Mouse (Mus musculus): Measurements from ENCODE around the gene Aqp8. TPM values are rescaled to one million over a fixed set of nuclear protein-coding genes. Genes with fewer than 3 reads are reported as not detected.

Gene Aqp8
- not detected in 2 replicates for polyA plus RNA-seq (2015; fragmentation: Nextera tagmentation; extraction: Ambion mirVana)

DNA sequence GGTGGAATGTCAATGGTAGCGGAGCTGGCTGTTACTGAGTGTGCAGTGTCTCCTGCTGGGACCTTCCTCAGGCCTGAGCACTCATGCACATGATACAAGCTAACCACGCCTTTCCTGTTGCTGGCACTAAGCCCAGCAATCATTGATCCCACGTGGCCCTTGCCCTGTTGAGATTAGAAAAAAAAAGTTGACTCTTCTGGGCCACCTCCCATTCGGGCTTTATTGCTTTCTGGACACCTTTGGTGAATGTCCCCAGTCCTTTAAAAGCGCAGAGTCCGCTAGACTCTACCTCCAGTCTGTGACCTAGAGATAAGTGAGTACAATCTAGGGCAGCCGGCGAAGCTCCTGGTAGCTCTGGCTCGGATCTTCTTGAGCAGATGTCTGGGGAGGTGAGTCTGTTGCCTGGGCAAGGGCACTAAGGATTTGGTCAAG is at the start of gene Aqp8:
Gene Aqp8 (plus strand): TSS at position 222 of the 432 bp plus-strand sequence.
- no peak within 1 kb of the TSS for H3K9ac ChIP-seq
- H3K4me2 ChIP-seq, result no peak within 1 kb of the TSS
- H3K27me3 ChIP-seq (replicated peaks), result no peaks in the 10 kb centered on the region
- H3K4me3 ChIP-seq, result no peak within 1 kb of the TSS
- no peak for ATAC-seq (replicated peaks)
- H3K27ac ChIP-seq, result no peak within 1 kb of the TSS
- H3K36me3 ChIP-seq (replicated peaks), result no peaks in the 10 kb centered on the region
- H3K4me1 ChIP-seq, result no peaks in the 10 kb centered on the region
- no peaks in the 10 kb centered on the region for H3K9me3 ChIP-seq
- 78% methylated on average over 9 of the region's 9 CpGs for WGBS

DNA sequence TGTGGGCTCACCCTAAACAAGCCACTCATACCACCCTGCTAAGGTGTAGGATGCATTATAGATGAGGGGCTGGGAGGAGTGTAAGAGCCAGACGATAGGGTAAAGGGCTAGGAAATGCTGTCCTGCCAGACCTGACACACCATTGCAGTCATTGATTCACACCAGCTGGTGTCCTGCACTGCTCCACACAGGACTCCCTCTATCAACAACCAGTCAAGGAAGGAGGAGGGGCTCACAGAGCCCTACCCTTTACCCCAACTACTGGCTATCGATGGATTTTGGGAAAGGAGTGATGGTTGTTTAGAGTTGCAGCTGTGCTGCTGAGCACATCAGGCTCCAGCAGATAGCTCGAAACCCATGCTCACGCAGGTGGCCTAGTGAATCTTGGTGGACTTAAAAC is 45.3 kb upstream of the Aqp8 start:
- Histone ChIP-seq H3K27ac (no peak overlapping the region), H3K9ac (no peak overlapping the region), H3K4me3 (no peak overlapping the region), H3K4me2 (no peak overlapping the region), H3K9me3 (no peaks in the 10 kb centered on the region), H3K27me3 (replicated peaks) (no peaks in the 10 kb centered on the region), H3K36me3 (replicated peaks) (peaks cover 16% of the 10 kb centered on the region), H3K4me1 (no peaks in the 10 kb centered on the region)
- no peak for ATAC-seq (replicated peaks)
- WGBS, result 85% methylated on average over 4 of the region's 4 CpGs

DNA sequence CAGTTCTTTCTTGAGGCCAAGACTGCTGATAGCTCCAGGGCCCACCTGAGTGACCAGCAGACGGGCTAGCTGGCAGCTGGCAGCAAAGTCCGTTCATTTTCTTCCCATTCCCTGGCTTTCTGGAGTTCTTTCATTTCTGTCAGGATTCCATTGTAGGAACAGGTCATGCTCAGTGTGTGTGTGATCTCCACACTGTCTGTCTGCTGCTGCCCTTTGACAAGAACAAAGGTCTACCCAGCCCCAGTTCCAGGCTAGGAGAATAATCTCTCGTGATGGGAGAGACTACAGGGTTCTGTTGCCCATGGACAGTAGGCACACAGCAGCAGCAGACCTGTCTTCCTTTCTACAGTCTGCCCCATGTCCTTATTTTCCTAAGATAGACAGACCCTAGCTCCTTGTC is 44.4 kb upstream of the Aqp8 start:
- no peak for ATAC-seq (replicated peaks)
- H3K27me3 ChIP-seq (replicated peaks), result no peaks in the 10 kb centered on the region
- H3K9me3 ChIP-seq, result no peaks in the 10 kb centered on the region
- no peaks in the 10 kb centered on the region for H3K4me1 ChIP-seq
- peaks cover 24% of the 10 kb centered on the region for H3K36me3 ChIP-seq (replicated peaks)
- H3K27ac ChIP-seq, result no peak overlapping the region
- H3K4me2 ChIP-seq, result no peak overlapping the region
- no peak overlapping the region for H3K9ac ChIP-seq
- 88% methylated on average over 3 of the region's 3 CpGs for WGBS
- H3K4me3 ChIP-seq, result no peak overlapping the region

DNA sequence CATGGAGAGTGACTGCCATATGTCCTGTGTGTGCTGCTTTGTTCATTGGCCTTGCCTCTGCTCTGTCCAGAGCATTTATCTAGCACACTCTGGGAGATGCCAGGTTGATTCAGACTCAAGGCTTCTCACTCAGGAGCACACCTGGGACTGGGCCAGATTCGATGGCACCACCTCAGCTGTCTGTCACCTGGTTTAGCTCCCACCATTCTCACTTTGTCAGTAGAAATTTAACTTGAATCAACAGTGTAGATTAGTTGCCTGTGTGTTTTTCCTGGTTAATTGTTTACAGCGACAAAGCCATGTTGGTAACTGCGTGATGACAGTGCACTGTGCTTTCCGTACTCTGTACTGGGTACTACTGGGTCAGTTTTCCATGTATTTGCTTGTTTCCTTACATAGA is 42.1 kb upstream of the Aqp8 start:
- Histone ChIP-seq H3K4me2 (no peak overlapping the region), H3K9ac (no peak overlapping the region), H3K9me3 (no peaks in the 10 kb centered on the region), H3K4me1 (no peaks in the 10 kb centered on the region), H3K27me3 (replicated peaks) (no peaks in the 10 kb centered on the region), H3K36me3 (replicated peaks) (peaks cover 30% of the 10 kb centered on the region), H3K4me3 (no peak overlapping the region), H3K27ac (no peak overlapping the region)
- WGBS, result 93% methylated on average over 4 of the region's 4 CpGs
- ATAC-seq (replicated peaks), result no peak

DNA sequence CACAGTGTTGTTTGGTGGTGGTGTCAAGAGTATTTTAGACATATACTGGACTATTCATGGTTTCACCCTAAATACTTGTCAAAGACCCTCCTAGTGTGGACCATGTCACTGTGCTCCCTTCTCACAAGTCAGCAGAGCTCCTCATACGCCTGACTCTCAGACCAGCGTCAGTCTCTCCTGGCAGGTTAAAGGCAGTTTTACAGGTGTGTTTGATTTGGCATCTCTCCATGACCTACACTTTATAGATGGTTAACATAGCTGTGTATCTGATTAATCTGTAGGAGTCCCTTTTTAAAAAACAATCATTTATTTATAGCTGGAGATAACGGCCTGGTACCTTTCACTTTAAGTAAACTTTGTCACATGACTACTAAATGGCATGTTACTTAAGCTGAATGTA is 40.1 kb upstream of the Aqp8 start:
- WGBS, result 95% methylated on average over 3 of the region's 3 CpGs
- H3K4me1 ChIP-seq, result no peaks in the 10 kb centered on the region
- H3K4me2 ChIP-seq, result no peak overlapping the region
- no peak overlapping the region for H3K4me3 ChIP-seq
- no peak overlapping the region for H3K9ac ChIP-seq
- ATAC-seq (replicated peaks), result no peak
- H3K36me3 ChIP-seq (replicated peaks), result peaks cover 34% of the 10 kb centered on the region
- no peaks in the 10 kb centered on the region for H3K9me3 ChIP-seq
- no peaks in the 10 kb centered on the region for H3K27me3 ChIP-seq (replicated peaks)
- H3K27ac ChIP-seq, result no peak overlapping the region

DNA sequence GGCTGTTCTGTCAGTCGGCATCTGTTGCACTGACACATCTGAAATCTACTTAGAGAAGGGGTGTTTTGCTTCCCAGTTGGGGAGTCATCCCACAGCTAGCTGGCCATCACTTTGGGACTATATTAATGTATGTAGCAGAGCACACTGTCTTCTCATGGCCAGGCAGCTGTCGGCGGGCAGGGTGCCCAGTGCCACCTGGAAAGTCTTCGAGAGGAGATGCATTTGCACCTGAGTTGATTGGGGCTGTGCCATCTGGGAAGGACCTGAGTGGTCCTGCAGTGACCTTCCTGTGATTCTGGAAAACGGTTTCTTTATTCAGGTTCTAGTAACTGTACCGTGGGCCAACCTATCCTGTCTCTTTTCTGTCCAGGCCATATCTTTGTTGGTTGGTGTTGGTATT is 37.8 kb upstream of the Aqp8 start:
- WGBS, result 96% methylated on average over 6 of the region's 6 CpGs
- Histone ChIP-seq H3K4me1 (no peaks in the 10 kb centered on the region), H3K36me3 (replicated peaks) (peaks cover 34% of the 10 kb centered on the region), H3K4me2 (no peak overlapping the region), H3K9ac (no peak overlapping the region), H3K4me3 (no peak overlapping the region), H3K27ac (no peak overlapping the region), H3K9me3 (no peaks in the 10 kb centered on the region), H3K27me3 (replicated peaks) (no peaks in the 10 kb centered on the region)
- ATAC-seq (replicated peaks), result no peak

DNA sequence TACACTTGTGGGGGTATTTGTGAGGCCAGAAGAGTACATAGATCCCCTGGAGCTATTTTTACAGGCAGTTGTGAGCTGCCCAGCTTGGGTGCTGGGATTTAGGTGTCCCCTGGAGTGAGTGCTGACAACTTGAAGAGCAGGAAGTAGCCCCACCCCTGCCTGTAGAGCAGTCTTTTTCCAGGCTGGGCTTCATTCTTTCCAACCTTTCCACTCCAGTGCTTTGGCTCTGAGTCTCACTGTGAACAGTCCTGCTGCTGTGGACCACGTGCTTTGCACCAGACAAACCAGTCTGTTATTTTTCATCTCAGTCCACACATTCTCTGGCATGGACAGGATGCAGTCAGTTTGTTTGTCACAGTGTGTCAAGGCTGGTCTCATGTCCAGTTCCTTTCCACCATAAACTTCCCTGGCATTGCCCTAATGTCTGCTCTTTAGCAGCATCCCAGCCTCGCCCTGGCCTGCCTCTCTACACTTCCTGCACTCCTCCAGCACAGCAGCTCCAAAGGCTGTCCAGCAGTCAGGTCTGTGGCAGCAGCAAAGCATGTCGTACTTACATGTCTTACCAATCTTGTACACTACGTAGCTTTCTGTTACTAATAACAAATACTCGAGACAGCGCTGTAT is 36.8 kb upstream of the Aqp8 start:
- Histone ChIP-seq H3K4me2 (no peak overlapping the region), H3K27me3 (replicated peaks) (no peaks in the 10 kb centered on the region), H3K9me3 (no peaks in the 10 kb centered on the region), H3K4me3 (no peak overlapping the region), H3K9ac (no peak overlapping the region), H3K27ac (no peak overlapping the region), H3K36me3 (replicated peaks) (peaks cover 29% of the 10 kb centered on the region), H3K4me1 (no peaks in the 10 kb centered on the region)
- 88% methylated on average over 6 of the region's 6 CpGs for WGBS
- no peak for ATAC-seq (replicated peaks)

DNA sequence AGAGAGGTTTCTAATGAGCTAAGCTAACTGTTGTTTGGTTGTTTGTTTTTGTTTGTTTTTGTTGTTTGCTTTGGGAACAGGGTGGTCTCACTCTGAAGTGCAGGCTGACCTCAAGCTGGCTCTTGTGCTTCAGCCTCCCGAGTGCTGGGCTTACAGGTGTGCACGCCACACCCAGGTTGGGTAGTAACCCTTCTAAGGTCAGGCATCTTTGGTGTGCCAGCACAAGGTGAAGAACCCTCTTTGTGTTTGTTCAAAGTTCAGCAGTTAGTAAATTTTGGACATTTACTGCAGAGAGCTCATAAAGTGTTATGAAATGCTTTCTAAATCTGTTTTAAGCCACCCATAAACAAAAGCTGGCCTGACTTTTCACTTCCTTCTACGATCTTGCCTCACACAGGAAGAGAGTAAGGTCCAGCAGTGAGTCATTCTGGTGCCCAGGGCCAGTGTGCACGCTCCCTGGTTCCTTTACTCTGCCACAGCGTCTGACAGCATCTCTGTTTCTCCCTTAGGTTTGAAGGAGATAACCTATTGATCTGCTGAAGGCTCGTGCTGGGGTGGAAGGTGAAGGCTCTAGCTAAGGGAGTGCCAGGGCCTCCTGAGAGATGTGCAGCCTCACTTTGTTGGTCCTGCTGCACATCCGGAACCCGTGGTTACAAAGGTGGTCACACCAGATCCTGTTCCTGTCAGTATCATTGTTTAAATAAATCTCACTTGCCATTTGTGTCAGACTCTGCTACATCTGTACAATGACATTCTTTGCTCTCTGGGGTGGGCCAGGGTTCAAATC is 32.3 kb upstream of the Aqp8 start:
- no peak overlapping the region for H3K4me2 ChIP-seq
- no peak for ATAC-seq (replicated peaks)
- H3K4me1 ChIP-seq, result no peaks in the 10 kb centered on the region
- peaks cover 4% of the 10 kb centered on the region; the same call in 1 of the 2 replicates for H3K36me3 ChIP-seq (replicated peaks)
- no peaks in the 10 kb centered on the region for H3K27me3 ChIP-seq (replicated peaks)
- H3K9me3 ChIP-seq, result no peaks in the 10 kb centered on the region
- 91% methylated on average over 8 of the region's 8 CpGs for WGBS
- H3K27ac ChIP-seq, result no peak overlapping the region
- H3K9ac ChIP-seq, result no peak overlapping the region
- no peak overlapping the region for H3K4me3 ChIP-seq

DNA sequence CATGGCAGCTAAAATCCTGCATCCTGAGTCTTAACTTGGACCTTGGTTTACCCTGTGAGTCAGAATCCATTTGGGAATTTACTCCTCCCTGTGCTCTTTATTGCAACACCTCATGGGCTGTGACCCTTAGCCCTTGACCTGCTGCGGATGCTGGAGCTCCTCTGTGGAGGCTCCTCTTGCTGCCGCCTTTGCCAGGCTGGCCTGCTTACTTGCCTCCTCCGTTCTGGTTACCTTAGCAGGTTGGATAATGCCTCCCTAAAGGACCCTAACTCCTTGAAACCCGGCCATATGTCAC is 31.7 kb upstream of the Aqp8 start:
- Histone ChIP-seq H3K4me2 (no peak overlapping the region), H3K27ac (no peak overlapping the region), H3K4me1 (no peaks in the 10 kb centered on the region), H3K4me3 (no peak overlapping the region), H3K9ac (no peak overlapping the region), H3K9me3 (no peaks in the 10 kb centered on the region), H3K27me3 (replicated peaks) (no peaks in the 10 kb centered on the region), H3K36me3 (replicated peaks) (peaks cover 4% of the 10 kb centered on the region; the same call in 1 of the 2 replicates)
- no peak for ATAC-seq (replicated peaks)
- 83% methylated on average over 4 of the region's 4 CpGs for WGBS

DNA sequence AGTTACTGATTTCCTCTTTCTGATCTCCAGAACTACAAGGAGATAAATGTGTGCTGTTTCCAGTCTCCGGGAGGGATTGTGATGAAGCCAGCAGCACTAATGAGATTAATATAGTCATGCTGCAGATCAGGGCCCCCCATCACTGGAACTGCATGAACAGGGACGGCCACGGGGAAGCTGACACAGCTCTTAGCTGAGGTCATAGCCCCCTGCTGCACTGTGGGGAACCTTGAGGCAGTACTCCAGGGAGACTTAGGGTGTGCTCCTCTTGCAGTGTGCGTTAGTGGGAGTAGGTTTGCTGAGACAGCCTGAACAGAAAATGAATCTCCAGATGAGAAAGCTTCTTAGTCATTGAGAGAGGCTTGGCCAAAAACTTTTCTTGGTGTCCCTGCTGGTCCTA is 30.9 kb upstream of the Aqp8 start:
- 65% methylated on average over 4 of the region's 4 CpGs for WGBS
- Histone ChIP-seq H3K9ac (no peak overlapping the region), H3K36me3 (replicated peaks) (no peaks in the 10 kb centered on the region; the same call in 1 of the 2 replicates)

DNA sequence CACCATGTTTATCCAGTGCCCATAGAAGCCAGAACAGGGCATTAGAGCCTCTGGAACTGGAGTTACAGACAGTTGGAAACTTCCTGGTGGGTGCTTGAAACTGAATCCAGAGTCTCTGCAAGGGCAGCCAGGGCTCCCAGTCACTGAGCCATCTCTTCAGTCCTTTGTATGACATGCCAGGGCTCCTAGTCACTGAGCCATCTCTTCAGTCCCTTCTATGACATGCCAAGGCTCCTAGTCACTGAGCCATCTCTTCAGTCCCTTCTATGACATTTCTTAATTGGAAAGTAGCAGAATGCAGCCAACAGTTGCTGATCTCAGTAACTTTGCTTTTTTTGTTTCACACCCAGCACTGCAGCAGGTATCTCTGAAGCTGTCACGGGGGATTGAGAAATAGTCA is 20.0 kb upstream of the Aqp8 start:
- ATAC-seq (replicated peaks), result no peak
- no peak overlapping the region for H3K9ac ChIP-seq
- H3K4me1 ChIP-seq, result no peaks in the 10 kb centered on the region
- 86% methylated on average over 1 of the region's 1 CpGs for WGBS
- H3K27me3 ChIP-seq (replicated peaks), result no peaks in the 10 kb centered on the region
- no peak overlapping the region for H3K4me3 ChIP-seq
- no peak overlapping the region for H3K4me2 ChIP-seq
- no peak overlapping the region for H3K27ac ChIP-seq
- no peaks in the 10 kb centered on the region for H3K36me3 ChIP-seq (replicated peaks)
- H3K9me3 ChIP-seq, result no peaks in the 10 kb centered on the region

More for the DNA sequence above, 30.9 kb upstream of the Aqp8 start:
- H3K4me2 ChIP-seq, result no peak overlapping the region
- H3K9me3 ChIP-seq, result no peaks in the 10 kb centered on the region
- no peak overlapping the region for H3K27ac ChIP-seq
- no peaks in the 10 kb centered on the region for H3K4me1 ChIP-seq
- H3K27me3 ChIP-seq (replicated peaks), result no peaks in the 10 kb centered on the region
- no peak for ATAC-seq (replicated peaks)
- no peak overlapping the region for H3K4me3 ChIP-seq

DNA sequence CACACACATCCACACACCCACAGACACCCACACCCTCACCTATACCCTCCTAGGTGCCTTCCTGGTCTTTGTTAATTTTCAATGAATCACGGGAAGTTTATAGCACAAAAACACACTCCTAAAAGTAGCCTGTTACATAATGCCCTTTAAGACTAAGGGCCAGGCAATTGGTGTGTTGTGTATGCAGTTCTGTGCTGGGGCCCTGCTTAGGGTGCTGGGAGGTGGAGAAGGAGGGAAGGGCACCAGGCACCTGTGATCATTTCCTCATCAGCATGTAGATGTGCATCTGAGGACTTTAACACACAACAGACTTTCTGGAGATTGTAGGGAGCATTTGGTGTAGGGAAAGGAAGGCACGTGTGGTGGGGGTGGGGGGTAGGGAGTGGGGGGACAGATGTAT is 13.3 kb upstream of the Aqp8 start:
- H3K9ac ChIP-seq, result no peak overlapping the region
- no peaks in the 10 kb centered on the region for H3K9me3 ChIP-seq
- H3K36me3 ChIP-seq (replicated peaks), result no peaks in the 10 kb centered on the region
- no peak overlapping the region for H3K4me3 ChIP-seq
- no peaks in the 10 kb centered on the region for H3K27me3 ChIP-seq (replicated peaks)
- no peak overlapping the region for H3K4me2 ChIP-seq
- WGBS, result 93% methylated on average over 2 of the region's 2 CpGs
- no peak for ATAC-seq (replicated peaks)
- no peak overlapping the region for H3K27ac ChIP-seq
- no peaks in the 10 kb centered on the region for H3K4me1 ChIP-seq

DNA sequence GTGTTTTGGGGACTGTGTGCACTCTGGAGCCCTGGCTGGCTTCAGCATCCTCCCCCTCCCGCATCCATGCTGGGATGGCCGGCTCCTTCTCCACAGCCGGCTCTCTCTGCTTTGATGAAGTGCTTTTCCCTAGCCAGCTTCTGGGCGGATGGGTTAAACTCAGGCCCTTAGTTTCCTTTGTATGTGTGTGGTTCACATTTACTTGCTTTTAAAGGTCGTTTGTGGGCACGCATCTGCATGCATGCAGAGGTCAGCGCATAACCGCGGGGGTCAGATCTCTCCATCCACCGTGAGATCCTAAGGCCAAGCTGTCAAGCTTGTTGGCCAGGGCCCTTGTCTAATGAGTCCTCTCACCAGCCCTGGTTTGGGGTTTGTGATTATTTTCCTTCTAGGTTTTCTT is 12.4 kb upstream of the Aqp8 start:
- no peak overlapping the region for H3K4me2 ChIP-seq
- no peak overlapping the region for H3K9ac ChIP-seq
- no peak for ATAC-seq (replicated peaks)
- H3K27me3 ChIP-seq (replicated peaks), result no peaks in the 10 kb centered on the region
- no peaks in the 10 kb centered on the region for H3K9me3 ChIP-seq
- H3K4me1 ChIP-seq, result no peaks in the 10 kb centered on the region
- no peak overlapping the region for H3K4me3 ChIP-seq
- H3K36me3 ChIP-seq (replicated peaks), result no peaks in the 10 kb centered on the region
- 71% methylated on average over 10 of the region's 10 CpGs for WGBS
- H3K27ac ChIP-seq, result no peak overlapping the region

Data from midbrain, embryonic 15.5 days (tissue).